ENCODE assay signal across 8 mouse cellular contexts in genomic region chr3:84306777-84307176, GRCm38 (mm10). TPM values are rescaled to one million over a fixed set of nuclear protein-coding genes. Genes with fewer than 3 reads are reported as not detected.
A peak's percentile ranks its signal among the peaks of the same experiment; 100 is the strongest.
DNase-seq lines count a peak whose midpoint lies in the region; ATAC-seq and TF ChIP-seq lines count a peak whose summit lies in the region.

Gene Trim2, minus strand, starts transcription at chr3:84306877.

- ATAC-seq in embryonic facial prominence, embryonic 12.5 days (ENCODE audit: insufficient number of reproducible peaks, insufficient read depth, low FRiP score, low TSS enrichment), result no peak
- ATAC-seq in intestine, postnatal 0 days, result no peak
- no peak for ATAC-seq in midbrain, postnatal 0 days (ENCODE audit: low FRiP score)
- ATAC-seq in frontal cortex, adult (ENCODE audit: low TSS enrichment), result no peak

- H3K4me3 ChIP-seq in embryonic facial prominence, embryonic 12.5 days, result no peak within 1 kb of the TSS
- H3K4me3 ChIP-seq in intestine, postnatal 0 days (ENCODE audit: low read depth, low read length), result no peak within 1 kb of the TSS
- H3K4me3 ChIP-seq in midbrain, postnatal 0 days (ENCODE audit: low read depth, low read length), result peak within 1 kb of the TSS; percentile 49; the same call in 1 of the 2 replicates

- no peaks in the 10 kb centered on the region for H3K36me3 ChIP-seq in embryonic facial prominence, embryonic 12.5 days
- no peaks in the 10 kb centered on the region for H3K36me3 ChIP-seq in intestine, postnatal 0 days (ENCODE audit: control insufficient read depth, insufficient read depth)
- H3K36me3 ChIP-seq in midbrain, postnatal 0 days (ENCODE audit: insufficient read depth, low read length), result no peaks in the 10 kb centered on the region

- peaks cover 38% of the 10 kb centered on the region for H3K27me3 ChIP-seq in embryonic facial prominence, embryonic 12.5 days
- no peaks in the 10 kb centered on the region for H3K27me3 ChIP-seq in intestine, postnatal 0 days (replicated peaks; ENCODE audit: control insufficient read depth, insufficient read depth, low read length)
- H3K27me3 ChIP-seq in midbrain, postnatal 0 days (ENCODE audit: insufficient read depth, low read length), result no peaks in the 10 kb centered on the region

- no peak for DNase-seq in layer of hippocampus, adult 18-20 months (ENCODE audit: low spot score in 2 of 2)
- no peak for DNase-seq in layer of hippocampus, adult 11-12 months (ENCODE audit: low spot score)
- DNase-seq in midbrain, postnatal 0 days (ENCODE audit: low spot score), result no peak
- no peak for DNase-seq in natural killer cell, adult 2 months (ENCODE audit: low spot score in 2 of 2)
- DNase-seq in yolk sac, embryonic 10.5 days (ENCODE audit: low spot score), result no peak

- H3K27ac ChIP-seq in embryonic facial prominence, embryonic 12.5 days, result no peak within 1 kb of the TSS
- H3K27ac ChIP-seq in intestine, postnatal 0 days (ENCODE audit: low read depth, low read length), result no peak within 1 kb of the TSS
- peak within 1 kb of the TSS; percentile 84 for H3K27ac ChIP-seq in midbrain, postnatal 0 days (ENCODE audit: low read depth, low read length)

- peaks cover 17% of the 10 kb centered on the region for H3K4me1 ChIP-seq in embryonic facial prominence, embryonic 12.5 days
- H3K4me1 ChIP-seq in intestine, postnatal 0 days (replicated peaks; ENCODE audit: control insufficient read depth, insufficient read depth, low read length), result peaks cover 10% of the 10 kb centered on the region
- H3K4me1 ChIP-seq in midbrain, postnatal 0 days (ENCODE audit: insufficient read depth, low read length), result 0 out of 2 replicates have a peak, but pooled peaks cover 6% of the 10 kb centered on the region

- 0 out of 2 replicates have a peak within 1 kb of the TSS, but pooled peaks have one; percentile 68 for H3K4me2 ChIP-seq in embryonic facial prominence, embryonic 12.5 days (replicated peaks)
- no peak within 1 kb of the TSS for H3K4me2 ChIP-seq in intestine, postnatal 0 days (replicated peaks; ENCODE audit: low read depth)
- H3K4me2 ChIP-seq in midbrain, postnatal 0 days (ENCODE audit: low read depth, low read length, poor library complexity, severe bottlenecking), result peak within 1 kb of the TSS; percentile 76

- TF ChIP-seq CTCF in intestine, postnatal 0 days (IDR thresholded peaks at IDR 0.05; ENCODE audit: low read depth), result no peak
- TF ChIP-seq CTCF in midbrain, postnatal 0 days (IDR thresholded peaks at IDR 0.05), result no peak

- H3K9me3 ChIP-seq in embryonic facial prominence, embryonic 12.5 days, result no peaks in the 10 kb centered on the region
- H3K9me3 ChIP-seq in intestine, postnatal 0 days (ENCODE audit: control insufficient read depth), result no peaks in the 10 kb centered on the region
- H3K9me3 ChIP-seq in midbrain, postnatal 0 days (ENCODE audit: low read length), result no peaks in the 10 kb centered on the region

- no peak within 1 kb of the TSS for H3K9ac ChIP-seq in embryonic facial prominence, embryonic 12.5 days
- H3K9ac ChIP-seq in intestine, postnatal 0 days (ENCODE audit: low read depth, low read length), result no peak within 1 kb of the TSS
- H3K9ac ChIP-seq in midbrain, postnatal 0 days (replicated peaks; ENCODE audit: low read length, poor library complexity, severe bottlenecking), result peak within 1 kb of the TSS; percentile 62; the same call in 1 of the 2 replicates

- WGBS in embryonic facial prominence, embryonic 12.5 days, result 95% methylated on average over 3 of the region's 3 CpGs
- 90% methylated on average over 3 of the region's 3 CpGs for WGBS in intestine, postnatal 0 days
- 88% methylated on average over 3 of the region's 3 CpGs for WGBS in midbrain, postnatal 0 days

RNA-seq across cellular contexts. Expression of gene Trim2, which starts in this region (rescaled TPM):
- 100 to 1,000 TPM; 438 to 456 TPM for total RNA-seq in layer of hippocampus, adult 18-20 months (2021)
- polyA plus RNA-seq in embryonic facial prominence, embryonic 12.5 days (2016; fragmentation: Nextera tagmentation; extraction: Ambion mirVana), result 38.2 and 39.2 TPM in 2 replicates
- polyA plus RNA-seq in intestine, postnatal 0 days (2015; fragmentation: Nextera tagmentation; extraction: Ambion mirVana), result 21.2 and 22.5 TPM in 2 replicates
- total RNA-seq in midbrain, postnatal 0 days (2014; rRNA removed), result 269 and 291 TPM in 2 replicates
- polyA plus RNA-seq in midbrain, postnatal 0 days (2015; fragmentation: Nextera tagmentation; extraction: Ambion mirVana), result 132 and 149 TPM in 2 replicates
